Mouse (Mus musculus): Measurements from ENCODE around the gene Xrra1.
A peak's percentile ranks its signal among the peaks of the same experiment; 100 is the strongest.

Gene Xrra1

GRCm38 (mm10) chr7:99851618-99852017 lies 7.3 kb upstream of the Xrra1 start:
- no peak for DNase-seq

DNA sequence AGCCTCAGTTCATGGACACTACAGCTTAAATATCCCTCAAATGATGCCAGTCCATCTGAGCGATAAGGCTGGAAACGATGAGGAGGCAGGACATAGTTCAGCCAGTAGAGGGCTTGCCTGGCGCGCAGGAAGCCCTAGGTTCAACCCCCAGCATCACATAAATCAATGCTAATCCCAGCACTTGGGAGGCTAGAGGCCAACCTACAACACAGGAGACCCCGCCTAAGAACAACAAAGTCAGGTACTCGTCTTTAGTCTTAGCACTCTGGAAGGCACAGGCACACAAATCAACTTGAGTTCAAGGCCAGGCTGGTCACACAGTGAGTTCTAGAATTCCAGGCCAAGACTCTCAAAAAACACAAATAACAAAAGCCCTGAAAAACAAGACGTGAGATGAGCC lies 5.6 kb upstream of the Xrra1 start:
- no peak for DNase-seq

- DNase-seq, result no peak
These were observed 4.6 kb upstream of the Xrra1 start for GRCm38 (mm10) chr7:99854311-99854710.

- DNase-seq, result no peak
These were observed 2.6 kb upstream of the Xrra1 start for GRCm38 (mm10) chr7:99856266-99856861.

- DNase-seq, result no peak
These were observed 622 bp upstream of the Xrra1 start for GRCm38 (mm10) chr7:99858175-99858812.

- DNase-seq, result no peak
These were observed 4.4 kb downstream of the Xrra1 start, which contains the start of gene Spcs2 for GRCm38 (mm10) chr7:99863362-99863761. Gene Spcs2 (minus strand): TSS chr7:99863462.

DNA sequence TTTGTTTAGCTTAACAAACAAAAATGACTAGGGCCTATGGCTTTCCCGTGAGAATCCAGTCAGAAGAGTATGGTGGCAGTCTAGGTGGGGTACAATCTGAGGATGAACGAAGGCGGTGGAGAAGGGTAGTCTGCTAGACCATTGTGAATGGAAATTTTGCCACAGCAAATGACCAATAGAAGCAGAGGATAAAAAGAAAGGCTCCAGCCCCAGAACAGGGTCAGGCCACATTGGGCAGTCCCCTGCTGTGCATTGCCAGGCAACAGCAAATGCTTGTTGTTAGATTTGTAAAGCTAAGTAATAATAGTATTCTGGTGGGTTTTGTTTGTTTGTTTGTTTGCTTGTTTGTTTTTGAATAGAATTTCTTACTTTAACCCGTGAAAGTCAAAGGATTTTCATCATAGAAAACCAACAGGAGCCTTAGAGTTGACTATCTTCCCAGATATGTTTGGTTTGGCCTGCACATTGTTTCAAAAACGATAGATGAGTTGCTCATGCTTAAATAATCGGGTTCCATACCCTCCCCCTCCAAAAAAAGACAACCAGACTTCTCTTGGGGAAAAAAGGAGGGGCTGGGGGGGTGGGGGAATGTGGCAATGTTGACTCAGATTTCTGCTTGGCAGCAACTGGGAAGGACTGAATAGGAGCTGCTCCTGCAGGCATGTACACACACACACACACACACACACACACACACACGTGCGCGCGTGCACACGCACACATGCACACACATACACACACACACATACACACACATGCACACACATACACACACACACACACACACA lies 5.5 kb downstream of the Xrra1 start:
- DNase-seq, result no peak

GRCm38 (mm10) chr7:99865219-99865618 lies 6.3 kb downstream of the Xrra1 start:
- DNase-seq, result no peak

DNA sequence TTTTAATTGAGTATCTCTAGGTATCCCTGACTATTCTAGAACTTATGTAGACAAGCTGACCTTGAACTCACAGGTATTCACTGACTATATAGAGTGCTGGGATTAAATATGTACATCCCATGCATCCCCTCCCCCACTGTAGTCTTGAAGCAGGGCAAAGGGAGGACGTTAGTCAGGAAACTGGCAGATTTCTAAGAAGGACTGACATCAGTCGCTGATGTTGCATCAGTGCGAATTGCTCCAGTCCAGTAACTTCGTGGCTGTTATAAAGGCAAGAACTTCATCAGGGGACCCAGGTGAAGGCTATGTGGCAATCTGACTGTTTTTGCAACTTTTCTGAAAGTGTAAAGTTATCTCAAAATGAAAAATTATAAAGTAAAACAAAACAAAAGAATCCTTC lies 10.4 kb downstream of the Xrra1 start:
- no peak for DNase-seq

GRCm38 (mm10) chr7:99873965-99874364 lies 15.0 kb downstream of the Xrra1 start:
- DNase-seq, result no peak

DNA sequence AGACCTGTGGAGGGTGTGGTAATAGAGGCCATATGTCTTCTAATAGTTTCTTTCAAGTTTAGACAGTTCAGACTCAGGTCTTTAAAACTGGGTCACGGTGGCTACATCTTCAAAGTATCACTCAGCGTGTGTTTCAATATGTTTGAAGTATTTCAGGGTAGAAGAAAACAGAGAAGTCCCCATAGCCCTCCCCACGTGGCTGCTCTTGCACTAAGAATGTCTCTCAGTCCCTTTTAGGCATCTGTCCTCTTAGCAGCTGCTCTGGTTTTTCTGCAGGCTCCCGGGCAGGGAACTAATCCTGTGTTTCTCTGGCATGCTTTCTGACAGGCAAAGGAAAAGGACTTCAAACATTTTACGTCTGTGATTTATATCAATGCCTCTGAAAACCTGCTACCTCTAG lies 17.0 kb downstream of the Xrra1 start:
- DNase-seq, result no peak

DNA sequence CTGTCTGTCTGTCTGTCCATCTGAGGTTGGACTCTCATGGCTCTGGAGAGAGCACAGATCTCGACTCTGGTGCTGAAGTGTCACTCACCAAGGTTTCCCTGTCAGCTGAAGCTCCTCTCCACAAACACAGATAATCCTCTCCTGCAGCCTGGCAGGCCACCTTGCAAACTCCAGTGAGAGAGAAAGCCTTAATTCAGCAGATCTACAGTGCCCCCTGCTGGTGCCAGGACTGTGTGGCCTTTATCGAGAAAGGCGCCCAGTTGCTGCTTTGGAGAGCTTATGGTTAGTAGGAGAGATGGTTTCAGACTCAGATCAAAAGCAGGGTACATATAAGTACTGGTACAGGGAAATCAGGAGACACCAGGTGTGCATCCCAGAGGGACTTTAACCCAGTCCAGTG lies 17.4 kb downstream of the Xrra1 start:
- peak; percentile 58 for DNase-seq

GRCm38 (mm10) chr7:99878254-99878653 lies 19.3 kb downstream of the Xrra1 start:
- DNase-seq, result no peak

- DNase-seq, result no peak
These were observed 28.4 kb downstream of the Xrra1 start for GRCm38 (mm10) chr7:99887230-99887735.

- DNase-seq, result no peak
These were observed 28.8 kb downstream of the Xrra1 start for GRCm38 (mm10) chr7:99887743-99888142.

DNA sequence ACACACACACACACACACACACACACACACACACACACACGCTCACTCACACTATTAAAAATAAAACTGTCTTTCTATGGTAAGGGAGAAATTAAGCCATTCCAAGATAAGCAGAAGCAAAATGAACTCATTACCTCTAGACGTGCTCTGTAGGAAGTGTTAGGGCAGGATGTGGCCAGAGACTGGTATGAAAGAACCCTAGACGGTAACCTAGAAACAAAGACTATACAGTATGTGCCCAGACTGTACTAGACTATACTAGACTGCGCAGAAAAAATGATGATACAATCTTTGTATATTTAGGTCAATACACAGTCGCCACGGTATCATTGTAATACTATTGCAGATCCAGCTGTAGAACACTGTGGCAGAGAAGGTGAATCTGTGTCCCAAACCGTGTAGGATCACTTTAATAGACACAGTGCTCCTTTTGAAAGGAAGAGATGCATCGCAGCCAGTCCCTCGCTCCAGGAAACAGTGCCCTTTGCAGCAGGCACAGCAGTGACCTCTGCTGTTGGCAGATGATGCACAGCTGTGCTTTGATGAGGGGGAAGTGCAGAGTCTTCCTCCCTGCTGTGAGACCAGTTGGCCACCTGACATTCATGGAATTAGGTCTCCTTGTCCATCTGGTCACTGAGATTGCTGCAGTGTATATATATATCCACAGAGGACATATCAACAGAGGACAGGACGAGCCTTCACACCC lies 30.4 kb downstream of the Xrra1 start:
- DNase-seq, result peak; percentile 9

- no peak for DNase-seq
These were observed 31.3 kb downstream of the Xrra1 start for GRCm38 (mm10) chr7:99890168-99890755.

- DNase-seq, result no peak
These were observed 32.6 kb downstream of the Xrra1 start for GRCm38 (mm10) chr7:99891471-99891870.

- DNase-seq, result no peak
These were observed 33.4 kb downstream of the Xrra1 start for GRCm38 (mm10) chr7:99892351-99892750.

DNA sequence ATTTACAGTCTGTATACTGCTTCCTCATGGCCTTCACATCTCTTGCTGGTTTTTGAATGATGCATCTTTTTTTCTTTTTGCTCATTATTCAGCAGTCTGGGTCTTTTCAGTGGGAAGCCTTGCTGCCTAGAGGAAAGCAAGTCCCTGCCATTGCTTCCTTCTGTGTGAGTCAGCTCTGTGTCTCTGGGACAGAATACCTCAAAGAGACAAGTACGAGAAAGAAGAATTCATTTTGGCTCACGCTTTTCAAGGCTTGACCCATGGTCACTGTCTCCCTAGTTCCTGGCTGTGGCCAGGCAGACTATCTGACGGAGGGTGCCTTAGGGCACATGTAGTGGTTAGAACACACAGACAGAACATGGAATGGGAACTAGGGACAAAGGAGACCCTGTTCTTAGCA lies 35.1 kb downstream of the Xrra1 start:
- DNase-seq, result no peak

DNA sequence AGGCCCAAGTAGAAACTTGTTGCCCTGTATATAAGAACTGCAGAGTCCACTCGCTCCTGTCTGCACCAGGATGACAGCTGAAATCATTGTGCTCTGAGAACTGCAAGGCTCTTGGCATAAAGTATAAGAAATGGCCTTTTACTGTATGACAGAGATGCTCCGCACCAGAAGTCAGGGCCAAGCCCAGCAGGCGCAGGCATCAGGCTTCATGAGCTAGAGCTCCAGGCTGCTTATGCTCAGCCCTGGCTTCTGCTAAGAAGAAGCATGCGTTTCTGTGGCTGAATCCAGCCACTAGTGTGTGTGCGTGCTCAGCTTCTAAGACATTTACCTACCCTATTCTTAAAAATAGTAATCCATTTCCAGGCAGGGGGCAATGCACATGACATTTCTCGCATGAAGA lies 35.6 kb downstream of the Xrra1 start:
- no peak for DNase-seq

GRCm38 (mm10) chr7:99896905-99897304 lies 38.0 kb downstream of the Xrra1 start:
- no peak for DNase-seq

DNA sequence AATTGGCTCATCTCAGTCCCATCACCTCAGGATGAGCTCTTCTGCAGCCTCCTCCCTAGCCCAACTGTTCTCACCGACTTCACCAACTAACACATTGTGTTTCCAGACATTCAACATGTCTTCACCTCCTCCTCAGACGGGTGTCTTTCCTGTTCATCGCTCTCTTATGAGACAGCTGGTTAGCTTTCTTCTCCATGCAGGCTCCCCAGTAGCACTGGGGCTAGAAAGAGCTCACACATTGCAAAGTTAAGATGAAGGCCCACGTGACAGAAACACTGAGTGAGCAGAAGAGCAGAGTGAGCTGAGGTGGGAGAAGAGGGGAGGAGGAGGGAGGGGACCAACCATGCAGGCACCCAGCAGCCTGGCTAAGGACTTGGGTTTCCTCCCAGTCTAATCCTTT lies 43.3 kb downstream of the Xrra1 start:
- no peak for DNase-seq

Data from cerebellum, adult 9-11 months (tissue).